Mouse (Mus musculus) forebrain, embryonic 16.5 days (tissue): ENCODE data around the gene Slc25a22. TPM values are rescaled to one million over a fixed set of nuclear protein-coding genes. Genes with fewer than 3 reads are reported as not detected.

Experiments
- ATAC-seq: fragments of 200-750 bp; cut with Nextera tagmentation; 2 replicates; pipeline ENCODE4 v1.8.0; 2017; ENCODE audit warnings: mild to moderate bottlenecking, moderate library complexity
- H3K27ac ChIP-seq: fragments of 300-500 bp; sonication (generic); 2 replicates; pipeline ENCODE4 v1.5.1; 2014; ENCODE audit warnings: low read length, control low read depth
- H3K27me3 ChIP-seq: fragments of 300-500 bp; sonication (generic); replicated peaks from 2 replicates; pipeline ENCODE4 v1.6.1; 2014; ENCODE audit warnings: low read length; ENCODE audit not compliant: control insufficient read depth, insufficient read depth
- H3K36me3 ChIP-seq: fragments of 300-500 bp; sonication (generic); 2 replicates; pipeline ENCODE4 v1.6.1; 2014; ENCODE audit not compliant: control insufficient read depth, insufficient read depth
- H3K4me1 ChIP-seq: fragments of 300-500 bp; sonication (generic); replicated peaks from 2 replicates; pipeline ENCODE4 v1.6.1; 2014; ENCODE audit warnings: low read length; ENCODE audit not compliant: control insufficient read depth, insufficient read depth
- H3K4me2 ChIP-seq: fragments of 300-500 bp; sonication (generic); 2 replicates; pipeline ENCODE4 v1.6.1; 2014; ENCODE audit warnings: mild to moderate bottlenecking, low read length, control low read depth
- H3K4me3 ChIP-seq: fragments of 300-500 bp; sonication (generic); replicated peaks from 2 replicates; pipeline ENCODE4 v1.5.1; 2014; ENCODE audit warnings: mild to moderate bottlenecking, low read length, control low read depth
- H3K9ac ChIP-seq: fragments of 300-500 bp; sonication (generic); replicated peaks from 2 replicates; pipeline ENCODE4 v1.6.1; 2014; ENCODE audit warnings: low read depth, low read length, control low read depth
- H3K9me3 ChIP-seq: fragments of 300-500 bp; sonication (generic); 2 replicates; pipeline ENCODE4 v1.6.1; 2016; ENCODE audit warnings: low read length; ENCODE audit not compliant: control insufficient read depth
- WGBS: fragments of 180-500 bp; shearing (Covaris S2); extraction: QIAGEN DNeasy Blood & Tissue Kit; methylation state at CpG from one replicate; pipeline ENCODE4 v1.1.7; 2014; 5-methylcytosine and 5-hydroxymethylcytosine counted together
- polyA plus RNA-seq: library from polyadenylated mRNA; unstranded; fragments of >200 nt; fragmentation: Nextera tagmentation; extraction: Ambion mirVana; gene quantifications from 2 replicates; pipeline ENCODE4 v1.2.1, GENCODE M21; 2015

The Slc25a22 gene
- 88.4 and 111 TPM in 2 replicates for polyA plus RNA-seq

- H3K27ac ChIP-seq: peak within 1 kb of the TSS; percentile 80
Measured at GRCm38 (mm10) chr7:141437178-141438120, at the start of gene Slc25a22. Gene Slc25a22 (minus strand): TSS chr7:141437892.

GRCm38 (mm10) chr7:141487141-141487540, 49.4 kb upstream of the Slc25a22 start:
- Histone ChIP-seq H3K36me3 (no peaks in the 10 kb centered on the region), H3K4me3 (no peak overlapping the region), H3K9ac (no peak overlapping the region), H3K4me2 (no peak overlapping the region), H3K27me3 (peaks cover 3% of the 10 kb centered on the region; the same call in 1 of the 2 replicates), H3K4me1 (peaks cover 14% of the 10 kb centered on the region), H3K27ac (no peak overlapping the region), H3K9me3 (no peaks in the 10 kb centered on the region)
- ATAC-seq: no peak
- WGBS: 92% methylated on average over 7 of the region's 7 CpGs

More at GRCm38 (mm10) chr7:141437178-141438120, at the start of gene Slc25a22:
- H3K27me3 ChIP-seq: no peaks in the 10 kb centered on the region
- peak within 1 kb of the TSS; percentile 89 for H3K4me2 ChIP-seq
- peak within 1 kb of the TSS; percentile 88 for H3K9ac ChIP-seq
- H3K4me3 ChIP-seq: peak within 1 kb of the TSS; percentile 70
- no peaks in the 10 kb centered on the region; the same call in 1 of the 2 replicates for H3K36me3 ChIP-seq
- ATAC-seq: peak; percentile 80
- H3K9me3 ChIP-seq: no peaks in the 10 kb centered on the region
- H3K4me1 ChIP-seq: peaks cover 48% of the 10 kb centered on the region
- WGBS: 5% methylated on average over 53 of the region's 53 CpGs

- no peak for ATAC-seq
- Histone ChIP-seq H3K9me3 (no peaks in the 10 kb centered on the region), H3K27ac (no peak overlapping the region), H3K36me3 (no peaks in the 10 kb centered on the region), H3K27me3 (peaks cover 3% of the 10 kb centered on the region; the same call in 1 of the 2 replicates), H3K9ac (no peak overlapping the region), H3K4me3 (no peak overlapping the region), H3K4me2 (no peak overlapping the region), H3K4me1 (peaks cover 20% of the 10 kb centered on the region)
- 92% methylated on average over 1 of the region's 1 CpGs for WGBS
Measured at GRCm38 (mm10) chr7:141486239-141486638, 48.5 kb upstream of the Slc25a22 start.

- H3K4me1 ChIP-seq: peaks cover 25% of the 10 kb centered on the region
- H3K9me3 ChIP-seq: no peaks in the 10 kb centered on the region
- H3K4me3 ChIP-seq: no peak overlapping the region
- H3K27me3 ChIP-seq: peaks cover 3% of the 10 kb centered on the region; the same call in 1 of the 2 replicates
- no peak for ATAC-seq
- no peak overlapping the region for H3K4me2 ChIP-seq
- WGBS: 59% methylated on average over 2 of the region's 2 CpGs
- no peak overlapping the region for H3K27ac ChIP-seq
- H3K36me3 ChIP-seq: no peaks in the 10 kb centered on the region
- no peak overlapping the region for H3K9ac ChIP-seq
Measured at GRCm38 (mm10) chr7:141485606-141486005, 47.9 kb upstream of the Slc25a22 start.

GRCm38 (mm10) chr7:141485186-141485585, 47.5 kb upstream of the Slc25a22 start:
- no peak overlapping the region for H3K4me3 ChIP-seq
- no peaks in the 10 kb centered on the region for H3K36me3 ChIP-seq
- peaks cover 25% of the 10 kb centered on the region for H3K4me1 ChIP-seq
- no peak overlapping the region for H3K9ac ChIP-seq
- H3K27me3 ChIP-seq: peaks cover 3% of the 10 kb centered on the region; the same call in 1 of the 2 replicates
- ATAC-seq: no peak
- no peaks in the 10 kb centered on the region for H3K9me3 ChIP-seq
- WGBS: 70% methylated on average over 2 of the region's 2 CpGs
- no peak overlapping the region for H3K4me2 ChIP-seq
- no peak overlapping the region for H3K27ac ChIP-seq

GRCm38 (mm10) chr7:141484186-141485120, 46.8 kb upstream of the Slc25a22 start:
- Histone ChIP-seq H3K4me2 (no peak overlapping the region), H3K9me3 (no peaks in the 10 kb centered on the region), H3K27ac (no peak overlapping the region), H3K27me3 (peaks cover 3% of the 10 kb centered on the region; the same call in 1 of the 2 replicates), H3K4me1 (peaks cover 25% of the 10 kb centered on the region), H3K4me3 (no peak overlapping the region), H3K36me3 (no peaks in the 10 kb centered on the region), H3K9ac (no peak overlapping the region)
- 76% methylated on average over 5 of the region's 5 CpGs for WGBS
- no peak for ATAC-seq

GRCm38 (mm10) chr7:141483114-141483653, 45.5 kb upstream of the Slc25a22 start:
- WGBS: 75% methylated on average over 6 of the region's 6 CpGs
- H3K27me3 ChIP-seq: peaks cover 3% of the 10 kb centered on the region; the same call in 1 of the 2 replicates
- H3K9ac ChIP-seq: no peak overlapping the region
- H3K36me3 ChIP-seq: no peaks in the 10 kb centered on the region
- no peak overlapping the region; the same call in 1 of the 2 replicates for H3K4me3 ChIP-seq
- no peak overlapping the region for H3K27ac ChIP-seq
- H3K4me1 ChIP-seq: peaks cover 25% of the 10 kb centered on the region
- no peaks in the 10 kb centered on the region for H3K9me3 ChIP-seq
- H3K4me2 ChIP-seq: peak overlapping the region; percentile 88
- no peak for ATAC-seq

- Histone ChIP-seq H3K9me3 (no peaks in the 10 kb centered on the region), H3K27me3 (peaks cover 4% of the 10 kb centered on the region), H3K27ac (no peak overlapping the region), H3K4me2 (peak overlapping the region; percentile 88), H3K36me3 (no peaks in the 10 kb centered on the region), H3K4me3 (peak overlapping the region; percentile 71), H3K4me1 (peaks cover 25% of the 10 kb centered on the region), H3K9ac (peak overlapping the region; percentile 71)
- WGBS: 4% methylated on average over 11 of the region's 11 CpGs
- peak; percentile 24 for ATAC-seq
Measured at GRCm38 (mm10) chr7:141482531-141483024, 44.9 kb upstream of the Slc25a22 start.
